Mouse (Mus musculus): ENCODE measurements around the gene Pin1rt1. TPM values are rescaled to one million over a fixed set of nuclear protein-coding genes. Genes with fewer than 3 reads are reported as not detected.

Gene Pin1rt1
- polyA plus RNA-seq, 1 experiment from 2014 or later = not detected

DNA sequence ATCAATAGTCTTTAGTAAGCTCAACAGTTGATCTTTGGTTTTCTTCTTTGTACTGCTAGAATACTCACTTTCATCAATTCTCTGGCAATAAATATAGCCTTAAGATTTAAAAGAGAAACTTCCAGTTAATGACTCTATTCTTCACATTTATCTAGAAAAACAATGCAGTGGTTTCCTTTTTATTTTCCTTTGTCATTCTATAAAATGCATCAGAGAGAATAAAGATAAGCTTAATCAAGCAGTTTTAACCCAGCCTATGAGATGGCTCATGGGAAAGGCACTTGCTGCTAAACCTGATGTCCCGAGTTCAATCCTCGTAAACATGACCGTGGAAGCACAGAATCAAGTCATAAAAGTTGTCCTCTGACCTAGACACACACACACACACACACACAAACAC lies 5.8 kb upstream of the Pin1rt1 start:
- no peaks in the 10 kb centered on the region for H3K4me1 ChIP-seq (replicated peaks; ENCODE audit: control insufficient read depth, insufficient read depth, low read length)
- WGBS = 72% methylated on average over 3 of the region's 3 CpGs
- no peak for DNase-seq (ENCODE audit: low spot score)
- H3K9ac ChIP-seq (ENCODE audit: low read depth, low read length) = no peak overlapping the region
- H3K4me3 ChIP-seq (ENCODE audit: low read depth, low read length) = no peak overlapping the region
- no peaks in the 10 kb centered on the region for H3K27me3 ChIP-seq (replicated peaks; ENCODE audit: control insufficient read depth, insufficient read depth, low read length)
- no peak overlapping the region for H3K4me2 ChIP-seq
- no peaks in the 10 kb centered on the region for H3K36me3 ChIP-seq (ENCODE audit: control insufficient read depth, insufficient read depth, low read length)
- H3K27ac ChIP-seq (ENCODE audit: low read depth, low read length) = no peak overlapping the region
- no peaks in the 10 kb centered on the region for H3K9me3 ChIP-seq (ENCODE audit: control insufficient read depth, low read length)
- ATAC-seq (replicated peaks; ENCODE audit: low FRiP score) = no peak

GRCm38 (mm10) chr2:104717827-104718226 lies 1.6 kb upstream of the Pin1rt1 start:
- 69% methylated on average over 4 of the region's 4 CpGs for WGBS
- no peak overlapping the region for H3K4me3 ChIP-seq (ENCODE audit: low read depth, low read length)
- no peaks in the 10 kb centered on the region for H3K36me3 ChIP-seq (ENCODE audit: control insufficient read depth, insufficient read depth, low read length)
- ATAC-seq (replicated peaks; ENCODE audit: low FRiP score) (no peak), DNase-seq (ENCODE audit: low spot score) (no peak)
- no peak overlapping the region for H3K4me2 ChIP-seq
- H3K27me3 ChIP-seq (replicated peaks; ENCODE audit: control insufficient read depth, insufficient read depth, low read length) = no peaks in the 10 kb centered on the region
- H3K27ac ChIP-seq (ENCODE audit: low read depth, low read length) = no peak overlapping the region
- H3K9ac ChIP-seq (ENCODE audit: low read depth, low read length) = no peak overlapping the region
- H3K9me3 ChIP-seq (ENCODE audit: control insufficient read depth, low read length) = no peaks in the 10 kb centered on the region
- H3K4me1 ChIP-seq (replicated peaks; ENCODE audit: control insufficient read depth, insufficient read depth, low read length) = no peaks in the 10 kb centered on the region

GRCm38 (mm10) chr2:104717231-104717735 lies 1.1 kb upstream of the Pin1rt1 start:
- H3K4me1 ChIP-seq (replicated peaks; ENCODE audit: control insufficient read depth, insufficient read depth, low read length) = no peaks in the 10 kb centered on the region
- H3K36me3 ChIP-seq (ENCODE audit: control insufficient read depth, insufficient read depth, low read length) = no peaks in the 10 kb centered on the region
- ATAC-seq (replicated peaks; ENCODE audit: low FRiP score) (no peak), DNase-seq (ENCODE audit: low spot score) (no peak)
- no peaks in the 10 kb centered on the region for H3K27me3 ChIP-seq (replicated peaks; ENCODE audit: control insufficient read depth, insufficient read depth, low read length)
- H3K27ac ChIP-seq (ENCODE audit: low read depth, low read length) = no peak overlapping the region
- 87% methylated on average over 2 of the region's 2 CpGs for WGBS
- no peak overlapping the region for H3K9ac ChIP-seq (ENCODE audit: low read depth, low read length)
- H3K9me3 ChIP-seq (ENCODE audit: control insufficient read depth, low read length) = no peaks in the 10 kb centered on the region
- H3K4me3 ChIP-seq (ENCODE audit: low read depth, low read length) = no peak overlapping the region
- H3K4me2 ChIP-seq = no peak overlapping the region

- H3K4me3 ChIP-seq (ENCODE audit: low read depth, low read length) = no peak overlapping the region
- WGBS = 44% methylated on average over 15 of the region's 15 CpGs
- no peak for DNase-seq (ENCODE audit: low spot score)
- no peak overlapping the region for H3K4me2 ChIP-seq
- no peaks in the 10 kb centered on the region for H3K4me1 ChIP-seq (replicated peaks; ENCODE audit: control insufficient read depth, insufficient read depth, low read length)
- no peaks in the 10 kb centered on the region for H3K9me3 ChIP-seq (ENCODE audit: control insufficient read depth, low read length)
- peaks cover 8% of the 10 kb centered on the region; the same call in 1 of the 2 replicates for H3K27me3 ChIP-seq (replicated peaks; ENCODE audit: control insufficient read depth, insufficient read depth, low read length)
- no peak overlapping the region for H3K9ac ChIP-seq (ENCODE audit: low read depth, low read length)
- H3K36me3 ChIP-seq (ENCODE audit: control insufficient read depth, insufficient read depth, low read length) = no peaks in the 10 kb centered on the region
- no peak for ATAC-seq (replicated peaks; ENCODE audit: low FRiP score)
- H3K27ac ChIP-seq (ENCODE audit: low read depth, low read length) = no peak overlapping the region
Observed at GRCm38 (mm10) chr2:104714254-104714691, 1.9 kb downstream of the Pin1rt1 start.

DNA sequence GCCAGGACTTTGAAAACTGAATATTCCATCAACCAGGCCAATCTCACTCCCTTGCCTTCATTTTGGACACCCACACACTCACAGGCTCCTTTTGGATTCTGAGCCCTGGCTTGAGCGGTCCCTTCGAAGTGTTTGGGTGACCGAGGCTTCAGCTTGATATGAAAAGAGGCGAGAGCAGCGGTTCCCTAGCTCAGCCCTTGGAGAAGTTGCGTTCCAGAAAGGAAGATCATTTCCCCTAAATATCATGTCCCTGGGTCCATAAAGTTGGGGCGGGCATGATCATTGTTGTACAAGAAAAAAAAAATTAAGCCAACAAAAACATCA lies 3.7 kb downstream of the Pin1rt1 start:
- Histone ChIP-seq H3K9ac (ENCODE audit: low read depth, low read length) (peak overlapping the region; percentile 70), H3K9me3 (ENCODE audit: control insufficient read depth, low read length) (no peaks in the 10 kb centered on the region), H3K36me3 (ENCODE audit: control insufficient read depth, insufficient read depth, low read length) (no peaks in the 10 kb centered on the region), H3K4me2 (peak overlapping the region; percentile 81), H3K4me1 (replicated peaks; ENCODE audit: control insufficient read depth, insufficient read depth, low read length) (no peaks in the 10 kb centered on the region), H3K27me3 (replicated peaks; ENCODE audit: control insufficient read depth, insufficient read depth, low read length) (peaks cover 8% of the 10 kb centered on the region; the same call in 1 of the 2 replicates), H3K4me3 (ENCODE audit: low read depth, low read length) (peak overlapping the region; percentile 82), H3K27ac (ENCODE audit: low read depth, low read length) (no peak overlapping the region)
- DNase-seq (ENCODE audit: low spot score) (no peak), ATAC-seq (replicated peaks; ENCODE audit: low FRiP score) (peak; percentile 18; the same call in 1 of the 2 replicates)
- WGBS = 4% methylated on average over 7 of the region's 7 CpGs

DNA sequence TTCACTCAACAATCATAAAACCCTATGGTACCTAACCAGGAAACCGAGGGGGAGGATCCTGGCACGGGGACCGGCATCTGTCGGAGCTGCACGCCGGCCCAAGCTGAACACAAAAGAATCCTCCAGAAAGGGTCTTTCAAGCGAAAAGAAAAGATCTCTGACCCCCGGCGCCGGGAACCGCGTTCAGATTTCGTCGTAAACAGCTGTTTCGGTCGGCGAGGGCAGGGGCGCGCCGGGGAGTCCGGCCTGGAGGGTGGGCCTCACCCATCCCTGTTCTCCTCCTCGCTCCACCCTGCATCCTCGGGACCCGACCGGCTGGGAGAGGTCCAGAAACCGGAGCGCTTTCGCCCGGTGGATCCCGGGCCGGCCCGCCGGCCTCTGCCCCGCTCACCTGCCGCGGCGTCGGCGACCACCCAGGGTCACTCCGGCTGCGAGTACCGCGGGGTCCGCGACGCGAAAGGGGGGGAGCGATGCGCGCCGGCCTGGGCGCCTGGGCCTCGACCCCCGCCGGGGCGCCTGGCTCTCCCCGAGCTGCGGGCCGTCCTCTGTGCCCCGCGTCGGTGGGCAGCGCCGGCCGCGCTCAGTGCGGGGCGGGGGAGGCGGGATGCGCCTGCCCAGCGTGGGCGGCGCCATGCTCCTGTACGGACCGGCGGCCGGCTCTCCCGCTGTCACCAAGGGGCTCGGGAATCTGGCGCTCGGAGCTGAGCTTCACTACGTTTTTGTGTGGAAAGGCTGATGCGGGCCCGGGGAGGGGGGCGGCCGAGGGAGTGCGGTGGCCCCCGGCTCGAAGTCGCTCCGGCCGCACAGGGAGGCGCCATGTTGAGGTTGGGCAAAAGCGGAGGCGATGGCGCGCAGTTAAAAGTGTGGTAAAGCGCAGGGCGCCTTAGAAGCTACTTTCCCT lies 4.3 kb downstream of the Pin1rt1 start, which contains the start of gene Tcp11l1:
Gene Tcp11l1, minus strand, starts transcription at position 585 of the 901 bp plus-strand sequence.
- peak; percentile 73 for DNase-seq (ENCODE audit: low spot score)
- peak; percentile 79 for ATAC-seq (replicated peaks; ENCODE audit: low FRiP score)
- H3K27ac ChIP-seq (ENCODE audit: low read depth, low read length) = no peak within 1 kb of the TSS

GRCm38 (mm10) chr2:104710670-104711370 lies 5.4 kb downstream of the Pin1rt1 start:
- H3K9me3 ChIP-seq (ENCODE audit: control insufficient read depth, low read length) = no peaks in the 10 kb centered on the region
- H3K9ac ChIP-seq (ENCODE audit: low read depth, low read length) = no peak overlapping the region
- no peaks in the 10 kb centered on the region for H3K4me1 ChIP-seq (replicated peaks; ENCODE audit: control insufficient read depth, insufficient read depth, low read length)
- peaks cover 8% of the 10 kb centered on the region; the same call in 1 of the 2 replicates for H3K27me3 ChIP-seq (replicated peaks; ENCODE audit: control insufficient read depth, insufficient read depth, low read length)
- no peaks in the 10 kb centered on the region for H3K36me3 ChIP-seq (ENCODE audit: control insufficient read depth, insufficient read depth, low read length)
- peak overlapping the region; percentile 82 for H3K4me3 ChIP-seq (ENCODE audit: low read depth, low read length)
- DNase-seq (ENCODE audit: low spot score) (no peak), ATAC-seq (replicated peaks; ENCODE audit: low FRiP score) (no peak)
- WGBS = 28% methylated on average over 6 of the region's 6 CpGs
- H3K27ac ChIP-seq (ENCODE audit: low read depth, low read length) = no peak overlapping the region
- H3K4me2 ChIP-seq = peak overlapping the region; percentile 81

More for the DNA sequence above, 4.3 kb downstream of the Pin1rt1 start, which contains the start of gene Tcp11l1:
- H3K4me2 ChIP-seq = peak within 1 kb of the TSS; percentile 81
- peak within 1 kb of the TSS; percentile 70 for H3K9ac ChIP-seq (ENCODE audit: low read depth, low read length)
- no peaks in the 10 kb centered on the region for H3K36me3 ChIP-seq (ENCODE audit: control insufficient read depth, insufficient read depth, low read length)
- WGBS = under 1% methylated on average over 90 of the region's 99 CpGs
- H3K27me3 ChIP-seq (replicated peaks; ENCODE audit: control insufficient read depth, insufficient read depth, low read length) = peaks cover 8% of the 10 kb centered on the region; the same call in 1 of the 2 replicates
- no peaks in the 10 kb centered on the region for H3K4me1 ChIP-seq (replicated peaks; ENCODE audit: control insufficient read depth, insufficient read depth, low read length)
- peak within 1 kb of the TSS; percentile 82 for H3K4me3 ChIP-seq (ENCODE audit: low read depth, low read length)
- H3K9me3 ChIP-seq (ENCODE audit: control insufficient read depth, low read length) = no peaks in the 10 kb centered on the region

GRCm38 (mm10) chr2:104709786-104710337 lies 6.3 kb downstream of the Pin1rt1 start:
- Histone ChIP-seq H3K4me1 (replicated peaks; ENCODE audit: control insufficient read depth, insufficient read depth, low read length) (no peaks in the 10 kb centered on the region), H3K4me3 (ENCODE audit: low read depth, low read length) (no peak overlapping the region), H3K27ac (ENCODE audit: low read depth, low read length) (no peak overlapping the region), H3K27me3 (replicated peaks; ENCODE audit: control insufficient read depth, insufficient read depth, low read length) (peaks cover 8% of the 10 kb centered on the region; the same call in 1 of the 2 replicates), H3K9ac (ENCODE audit: low read depth, low read length) (no peak overlapping the region), H3K9me3 (ENCODE audit: control insufficient read depth, low read length) (no peaks in the 10 kb centered on the region), H3K4me2 (no peak overlapping the region), H3K36me3 (ENCODE audit: control insufficient read depth, insufficient read depth, low read length) (no peaks in the 10 kb centered on the region)
- whole genome bisulfite sequencing = 65% methylated on average over 6 of the region's 6 CpGs
- ATAC-seq (replicated peaks; ENCODE audit: low FRiP score) (no peak), DNase-seq (ENCODE audit: low spot score) (no peak)
